Mouse (Mus musculus) small intestine, adult 2 months (tissue): ENCODE results near the gene Olfr1511. TPM values are rescaled to one million over a fixed set of nuclear protein-coding genes. Genes with fewer than 3 reads are reported as not detected.

Experiments used
- H3K27ac ChIP-seq: fragments of 200-500 bp; 2 replicates; pipeline ENCODE4 v1.5.1; 2012; ENCODE audit warnings: low read depth, low read length, control low read depth, inconsistent platforms; ENCODE audit not compliant: insufficient read depth
- H3K27me3 ChIP-seq: fragments of 200-500 bp; 2 replicates; pipeline ENCODE4 v1.6.1; 2012; ENCODE audit warnings: mild to moderate bottlenecking, moderate library complexity, low read length, inconsistent platforms; ENCODE audit not compliant: control insufficient read depth, insufficient read depth
- H3K36me3 ChIP-seq: fragments of 200-500 bp; 2 replicates; pipeline ENCODE4 v1.6.1; 2012; ENCODE audit warnings: mild to moderate bottlenecking, low read length, control low read depth, inconsistent platforms; ENCODE audit not compliant: control insufficient read depth, insufficient read depth
- H3K4me1 ChIP-seq: fragments of 200-500 bp; 2 replicates; pipeline ENCODE4 v1.6.1; 2012; ENCODE audit warnings: low read length, inconsistent platforms, mixed read lengths; ENCODE audit not compliant: control insufficient read depth, insufficient read depth, insufficient read length
- H3K4me3 ChIP-seq: fragments of 200-500 bp; 2 replicates; pipeline ENCODE4 v1.5.1; 2012; ENCODE audit warnings: low read depth, mild to moderate bottlenecking, control low read depth, inconsistent platforms, low read length, moderate library complexity
- CTCF ChIP-seq: fragments of 200-500 bp; IDR thresholded peaks from 2 replicates; pipeline ENCODE4 v1.5.1; 2012; ENCODE audit warnings: low read depth, mild to moderate bottlenecking, control low read depth, inconsistent platforms, low read length, moderate library complexity, mixed read lengths; ENCODE audit not compliant: insufficient replicate concordance, insufficient read length; ENCODE audit errors: extremely low read depth
- POLR2A ChIP-seq: fragments of 200-500 bp; IDR thresholded peaks from 2 replicates; pipeline ENCODE4 v1.6.1; 2012; ENCODE audit warnings: low read depth, mild to moderate bottlenecking, control low read depth, inconsistent platforms, low read length, moderate library complexity
- WGBS: fragments of 180-500 bp; shearing (Covaris S2); methylation state at CpG from one replicate; pipeline ENCODE4 v1.1.7; 2018; 5-methylcytosine and 5-hydroxymethylcytosine counted together
- polyA plus RNA-seq: library from polyadenylated mRNA; depleted of rRNA; stranded (reverse); fragments of >200 nt; gene quantifications from 2 replicates; pipeline ENCODE4 v1.2.3, GENCODE M21; 2012; rRNA removed

Olfr1511 gene
- polyA plus RNA-seq, 1 experiment: not detected

GRCm38 (mm10) chr14:52368741-52369140, 28.4 kb downstream of the Olfr1511 start:
- H3K27me3 ChIP-seq: no peaks in the 10 kb centered on the region
- TF ChIP-seq POLR2A (no peak), CTCF (no peak)
- H3K4me3 ChIP-seq: no peak overlapping the region
- H3K27ac ChIP-seq: no peak overlapping the region
- no peaks in the 10 kb centered on the region for H3K4me1 ChIP-seq
- no peaks in the 10 kb centered on the region for H3K36me3 ChIP-seq
- 84% methylated on average over 3 of the region's 3 CpGs for WGBS

GRCm38 (mm10) chr14:52356308-52356707, 40.9 kb downstream of the Olfr1511 start, which contains the start of gene Olfr1513:
Gene Olfr1513 (minus strand): TSS chr14:52356408.
- Histone ChIP-seq H3K36me3 (no peaks in the 10 kb centered on the region), H3K27ac (no peak within 1 kb of the TSS), H3K4me3 (no peak within 1 kb of the TSS), H3K27me3 (no peaks in the 10 kb centered on the region), H3K4me1 (no peaks in the 10 kb centered on the region)
- WGBS: 53% methylated on average over 4 of the region's 4 CpGs
- TF ChIP-seq CTCF: no peak
- no peak for TF ChIP-seq POLR2A

Other genes with a start within 250 kb of the Olfr1511 start
- 1.7 and 4.0 TPM in 2 replicates for gene Supt16, start 200.0 kb downstream of the Olfr1511 start, polyA plus RNA-seq
- gene Chd8, start 139.6 kb downstream of the Olfr1511 start, polyA plus RNA-seq: 10.5 and 19.6 TPM in 2 replicates
- gene Tox4, start 118.2 kb downstream of the Olfr1511 start, polyA plus RNA-seq: 11.7 and 26.0 TPM in 2 replicates
- gene Rab2b, start 117.8 kb downstream of the Olfr1511 start, polyA plus RNA-seq: 1.1 and 2.1 TPM in 2 replicates
- gene Mettl3, start 92.3 kb downstream of the Olfr1511 start, polyA plus RNA-seq: 5.7 and 8.2 TPM in 2 replicates
- 0.83 and 1.4 TPM in 2 replicates for gene Sall2, start 68.6 kb downstream of the Olfr1511 start, polyA plus RNA-seq
- gene Olfr1513, start 41.0 kb downstream of the Olfr1511 start, polyA plus RNA-seq: not detected in 2 replicates
- gene Olfr1512, start 18.2 kb downstream of the Olfr1511 start, polyA plus RNA-seq: not detected in 2 replicates
- gene Olfr1510, start 17.0 kb upstream of the Olfr1511 start, polyA plus RNA-seq: not detected in 2 replicates
- not detected in 2 replicates for gene Olfr1509, start 45.6 kb upstream of the Olfr1511 start, polyA plus RNA-seq
- not detected in 2 replicates for gene Olfr1508, start 70.1 kb upstream of the Olfr1511 start, polyA plus RNA-seq
- not detected in 2 replicates for gene Olfr1507, start 98.4 kb upstream of the Olfr1511 start, polyA plus RNA-seq